8 mouse cellular contexts compared by ENCODE assay signal in genomic region chr1:180365983-180366811, GRCm38 (mm10). TPM values are rescaled to one million over a fixed set of nuclear protein-coding genes. Genes with fewer than 3 reads are reported as not detected.
DNase-seq lines count a peak whose midpoint lies in the region; ATAC-seq and TF ChIP-seq lines count a peak whose summit lies in the region.

No protein-coding gene starts in this region.

- H3K4me2 ChIP-seq in lung, embryonic 15.5 days, result peak overlapping the region; percentile 79
- peak overlapping the region; percentile 75; the same call in 1 of the 2 replicates for H3K4me2 ChIP-seq in intestine, postnatal 0 days (replicated peaks; ENCODE audit: low read depth)
- peak overlapping the region; percentile 67 for H3K4me2 ChIP-seq in neural tube, embryonic 15.5 days

- DNase-seq in lung, postnatal 14 days, result no peak
- DNase-seq in cerebellum, postnatal 25 days, result peak; percentile 65 to 72
- no peak for DNase-seq in adrenal gland, postnatal 14 days
- no peak for DNase-seq in adrenal gland, postnatal 4 days (ENCODE audit: low spot score in 2 of 2)
- DNase-seq in adrenal gland, adult 2 months, result no peak

- 74% methylated on average over 18 of the region's 18 CpGs for WGBS in lung, embryonic 15.5 days
- WGBS in intestine, postnatal 0 days, result 65% methylated on average over 18 of the region's 18 CpGs
- WGBS in neural tube, embryonic 15.5 days, result 56% methylated on average over 18 of the region's 18 CpGs

- H3K27me3 ChIP-seq in lung, embryonic 15.5 days, result no peaks in the 10 kb centered on the region
- no peaks in the 10 kb centered on the region for H3K27me3 ChIP-seq in intestine, postnatal 0 days (replicated peaks; ENCODE audit: control insufficient read depth, insufficient read depth, low read length)
- no peaks in the 10 kb centered on the region for H3K27me3 ChIP-seq in neural tube, embryonic 15.5 days (replicated peaks)

- no peaks in the 10 kb centered on the region for H3K9me3 ChIP-seq in lung, embryonic 15.5 days
- H3K9me3 ChIP-seq in intestine, postnatal 0 days (ENCODE audit: control insufficient read depth), result no peaks in the 10 kb centered on the region
- H3K9me3 ChIP-seq in neural tube, embryonic 15.5 days (replicated peaks), result no peaks in the 10 kb centered on the region

- TF ChIP-seq CTCF in intestine, postnatal 0 days (IDR thresholded peaks at IDR 0.05; ENCODE audit: low read depth), result no peak

- no peak for ATAC-seq in lung, embryonic 15.5 days (ENCODE audit: borderline replicate concordance, extremely low read depth, low FRiP score, low TSS enrichment)
- ATAC-seq in intestine, postnatal 0 days, result no peak
- no peak for ATAC-seq in neural tube, embryonic 15.5 days (ENCODE audit: low FRiP score)

- H3K9ac ChIP-seq in lung, embryonic 15.5 days, result 0 out of 2 replicates have a peak overlapping the region, but pooled peaks have one; percentile 45
- no peak overlapping the region for H3K9ac ChIP-seq in intestine, postnatal 0 days (ENCODE audit: low read depth, low read length)
- H3K9ac ChIP-seq in neural tube, embryonic 15.5 days (replicated peaks), result no peak overlapping the region

- H3K4me1 ChIP-seq in lung, embryonic 15.5 days, result peaks cover 53% of the 10 kb centered on the region
- H3K4me1 ChIP-seq in intestine, postnatal 0 days (replicated peaks; ENCODE audit: control insufficient read depth, insufficient read depth, low read length), result peaks cover 11% of the 10 kb centered on the region
- H3K4me1 ChIP-seq in neural tube, embryonic 15.5 days, result peaks cover 62% of the 10 kb centered on the region

- H3K4me3 ChIP-seq in lung, embryonic 15.5 days, result no peak overlapping the region; the same call in 1 of the 2 replicates
- no peak overlapping the region for H3K4me3 ChIP-seq in intestine, postnatal 0 days (ENCODE audit: low read depth, low read length)
- H3K4me3 ChIP-seq in neural tube, embryonic 15.5 days (replicated peaks), result no peak overlapping the region

- no peaks in the 10 kb centered on the region for H3K36me3 ChIP-seq in lung, embryonic 15.5 days
- no peaks in the 10 kb centered on the region; the same call in 1 of the 2 replicates for H3K36me3 ChIP-seq in intestine, postnatal 0 days (ENCODE audit: control insufficient read depth, insufficient read depth)
- H3K36me3 ChIP-seq in neural tube, embryonic 15.5 days, result no peaks in the 10 kb centered on the region

- peak overlapping the region; percentile 94 for H3K27ac ChIP-seq in lung, embryonic 15.5 days
- H3K27ac ChIP-seq in intestine, postnatal 0 days (ENCODE audit: low read depth, low read length), result no peak overlapping the region
- peak overlapping the region; percentile 94 for H3K27ac ChIP-seq in neural tube, embryonic 15.5 days (replicated peaks)

RNA-seq across cellular contexts. Expression of gene Itpkb, which starts 35.9 kb away (rescaled TPM):
- polyA plus RNA-seq in lung, embryonic 15.5 days (2015; fragmentation: Nextera tagmentation; extraction: Ambion mirVana), result 9.9 and 10.9 TPM in 2 replicates
- 2.3 and 3.4 TPM in 2 replicates for polyA plus RNA-seq in intestine, postnatal 0 days (2015; fragmentation: Nextera tagmentation; extraction: Ambion mirVana)
- polyA plus RNA-seq in neural tube, embryonic 15.5 days (2015; fragmentation: Nextera tagmentation; extraction: Ambion mirVana), result 4.1 and 5.3 TPM in 2 replicates
- 63.9 and 71.4 TPM in 2 replicates for total RNA-seq in adrenal gland, postnatal 14 days (2021)
- 10 to 100 TPM; 73.5 to 77.8 TPM for total RNA-seq in adrenal gland, postnatal 4 days (2021)
- total RNA-seq in adrenal gland, adult 2 months (2021), result 10 to 100 TPM; 45.6 to 76.4 TPM
- 22.6 and 25.3 TPM in 2 replicates for polyA plus RNA-seq in adrenal gland, adult 2 months (2012; rRNA removed)

Comparison
In these comparisons a context has a peak if more than half of its experiments do, and no peak if none do; other contexts are left out.
1. DNase-seq: peak in cerebellum, postnatal 25 days (2 of 2); none in lung, postnatal 14 days (single experiment), adrenal gland, postnatal 14 days (single experiment), adrenal gland, postnatal 4 days (0 of 2) and adrenal gland, adult 2 months (single experiment).
2. Peak in every context shown above with its lines, with median percentiles within 50 percentile points of each other: H3K4me2 ChIP-seq.